Mouse (Mus musculus) kidney, embryonic 16.5 days (tissue): ENCODE results near the gene Unc13b. TPM values are rescaled to one million over a fixed set of nuclear protein-coding genes. Genes with fewer than 3 reads are reported as not detected.
A peak's percentile ranks its signal among the peaks of the same experiment; 100 is the strongest.

Source experiments
- ATAC-seq: fragments of 200-750 bp; cut with Nextera tagmentation; 2 replicates; pipeline ENCODE4 v1.8.0; 2017; ENCODE audit warnings: moderate TSS enrichment; ENCODE audit not compliant: low FRiP score, low TSS enrichment
- H3K27ac ChIP-seq: fragments of 300-500 bp; sonication (generic); 2 replicates; pipeline ENCODE4 v1.5.1; 2014; ENCODE audit warnings: low read length
- H3K27me3 ChIP-seq: fragments of 300-500 bp; sonication (generic); 2 replicates; pipeline ENCODE4 v1.6.1; 2014; ENCODE audit warnings: low read length, control low read depth, mixed read lengths; ENCODE audit not compliant: insufficient read depth
- H3K36me3 ChIP-seq: fragments of 300-500 bp; sonication (generic); 2 replicates; pipeline ENCODE4 v1.6.1; 2014; ENCODE audit warnings: low read length, control low read depth, mixed read lengths; ENCODE audit not compliant: insufficient read depth
- H3K4me1 ChIP-seq: fragments of 300-500 bp; sonication (generic); 2 replicates; pipeline ENCODE4 v1.6.1; 2014; ENCODE audit warnings: low read length, control low read depth, mixed read lengths; ENCODE audit not compliant: insufficient read depth
- H3K4me2 ChIP-seq: fragments of 300-500 bp; sonication (generic); replicated peaks from 2 replicates; pipeline ENCODE4 v1.6.1; 2014; ENCODE audit warnings: low read depth, low read length
- H3K4me3 ChIP-seq: fragments of 300-500 bp; sonication (generic); 2 replicates; pipeline ENCODE4 v1.5.1; 2014; ENCODE audit warnings: mild to moderate bottlenecking, low read length
- H3K9ac ChIP-seq: fragments of 300-500 bp; sonication (generic); replicated peaks from 2 replicates; pipeline ENCODE4 v1.6.1; 2014; ENCODE audit warnings: low read length
- H3K9me3 ChIP-seq: fragments of 300-500 bp; sonication (generic); 2 replicates; pipeline ENCODE4 v1.6.1; 2016; ENCODE audit warnings: low read length, control low read depth
- WGBS: fragments of 180-500 bp; shearing (Covaris S2); extraction: QIAGEN DNeasy Blood & Tissue Kit; methylation state at CpG from one replicate; pipeline ENCODE4 v1.1.7; 2014; 5-methylcytosine and 5-hydroxymethylcytosine counted together
- polyA plus RNA-seq: library from polyadenylated mRNA; unstranded; fragments of >200 nt; fragmentation: Nextera tagmentation; extraction: Ambion mirVana; gene quantifications from 2 replicates; pipeline ENCODE4 v1.2.1, GENCODE M21; 2015

Unc13b gene
- polyA plus RNA-seq, 1 experiment from 2014 or later, result 6.8 TPM

DNA sequence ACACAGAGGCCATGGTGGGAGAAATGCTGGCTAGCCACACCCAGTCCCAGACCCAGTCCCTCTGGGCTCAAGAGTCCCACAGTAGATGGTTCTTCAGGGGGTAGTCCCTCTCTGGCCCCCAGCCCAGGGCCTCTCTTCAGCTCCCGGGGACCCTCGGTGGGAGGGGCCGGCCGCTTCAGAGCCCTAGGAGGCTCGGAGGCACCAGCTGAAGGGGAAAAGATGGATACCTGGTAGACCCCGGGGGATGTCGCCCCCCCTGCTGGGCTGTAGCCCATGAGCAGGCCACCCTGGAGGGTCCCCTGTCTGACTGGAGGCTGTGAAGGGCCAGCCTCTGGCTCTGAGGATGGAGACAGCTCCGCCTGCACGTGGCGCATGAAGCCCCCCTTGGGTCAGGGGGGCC lies 22.4 kb upstream of the Unc13b start:
- Histone ChIP-seq H3K9me3 (no peaks in the 10 kb centered on the region), H3K27ac (no peak overlapping the region), H3K4me1 (peaks cover 26% of the 10 kb centered on the region), H3K36me3 (peaks cover 18% of the 10 kb centered on the region), H3K9ac (no peak overlapping the region), H3K4me2 (no peak overlapping the region), H3K4me3 (no peak overlapping the region), H3K27me3 (no peaks in the 10 kb centered on the region)
- no peak for ATAC-seq
- WGBS, result 88% methylated on average over 10 of the region's 10 CpGs

DNA sequence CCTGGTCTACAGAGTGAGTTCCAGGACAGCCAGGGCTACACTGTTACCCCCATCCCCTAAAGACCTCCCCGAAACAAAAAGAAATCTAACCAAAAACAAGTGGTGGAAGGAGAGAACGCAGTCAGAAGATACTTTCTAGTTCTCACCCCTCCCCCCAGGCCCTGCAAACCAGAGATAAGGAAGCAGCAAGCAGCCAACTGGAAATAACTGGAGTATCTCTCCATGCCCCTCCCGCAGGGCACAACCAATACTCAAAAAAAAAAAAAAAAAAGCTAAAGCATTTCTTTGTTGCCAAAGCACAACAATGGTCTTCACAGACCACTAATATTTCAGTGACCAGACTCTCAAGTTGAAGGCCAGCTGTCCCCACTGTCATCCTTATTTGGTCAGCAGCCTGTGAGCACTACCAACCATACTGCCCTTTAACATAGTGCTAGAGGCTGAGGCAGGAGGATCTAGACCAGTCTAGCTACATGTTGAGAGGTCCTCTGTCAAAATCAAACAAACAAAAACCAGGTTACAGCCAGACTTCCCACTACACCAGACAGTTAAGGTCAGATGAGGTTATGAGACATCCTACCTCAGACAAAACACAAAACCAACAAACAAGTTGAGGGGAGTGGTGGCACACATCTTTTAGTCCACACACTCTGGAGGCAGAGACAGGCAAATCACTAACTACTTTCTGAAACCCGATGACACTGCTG lies 20.7 kb upstream of the Unc13b start:
- Histone ChIP-seq H3K4me2 (no peak overlapping the region; the same call in 1 of the 2 replicates), H3K9me3 (no peaks in the 10 kb centered on the region), H3K27ac (no peak overlapping the region), H3K36me3 (peaks cover 18% of the 10 kb centered on the region), H3K27me3 (no peaks in the 10 kb centered on the region), H3K9ac (no peak overlapping the region), H3K4me3 (no peak overlapping the region), H3K4me1 (peaks cover 20% of the 10 kb centered on the region)
- ATAC-seq, result no peak
- WGBS, result 68% methylated on average over 4 of the region's 4 CpGs

- H3K36me3 ChIP-seq, result peaks cover 17% of the 10 kb centered on the region
- H3K27ac ChIP-seq, result no peak overlapping the region
Observed at GRCm38 (mm10) chr4:43038567-43039495, 19.9 kb upstream of the Unc13b start.

GRCm38 (mm10) chr4:43039609-43040008 lies 19.1 kb upstream of the Unc13b start:
- Histone ChIP-seq H3K36me3 (peaks cover 9% of the 10 kb centered on the region; the same call in 1 of the 2 replicates), H3K4me2 (peak overlapping the region; percentile 86), H3K4me3 (peak overlapping the region; percentile 77), H3K9ac (peak overlapping the region; percentile 84), H3K27me3 (no peaks in the 10 kb centered on the region), H3K27ac (peak overlapping the region; percentile 69), H3K9me3 (no peaks in the 10 kb centered on the region), H3K4me1 (peaks cover 34% of the 10 kb centered on the region)
- ATAC-seq, result peak; percentile 44
- 2% methylated on average over 11 of the region's 11 CpGs for WGBS

More at GRCm38 (mm10) chr4:43038567-43039495, 19.9 kb upstream of the Unc13b start:
- peak overlapping the region; percentile 86 for H3K4me2 ChIP-seq
- H3K4me1 ChIP-seq, result peaks cover 26% of the 10 kb centered on the region
- peak overlapping the region; percentile 84 for H3K9ac ChIP-seq
- WGBS, result 49% methylated on average over 15 of the region's 15 CpGs
- no peaks in the 10 kb centered on the region for H3K27me3 ChIP-seq
- H3K4me3 ChIP-seq, result peak overlapping the region; percentile 77
- no peak for ATAC-seq
- no peaks in the 10 kb centered on the region for H3K9me3 ChIP-seq

DNA sequence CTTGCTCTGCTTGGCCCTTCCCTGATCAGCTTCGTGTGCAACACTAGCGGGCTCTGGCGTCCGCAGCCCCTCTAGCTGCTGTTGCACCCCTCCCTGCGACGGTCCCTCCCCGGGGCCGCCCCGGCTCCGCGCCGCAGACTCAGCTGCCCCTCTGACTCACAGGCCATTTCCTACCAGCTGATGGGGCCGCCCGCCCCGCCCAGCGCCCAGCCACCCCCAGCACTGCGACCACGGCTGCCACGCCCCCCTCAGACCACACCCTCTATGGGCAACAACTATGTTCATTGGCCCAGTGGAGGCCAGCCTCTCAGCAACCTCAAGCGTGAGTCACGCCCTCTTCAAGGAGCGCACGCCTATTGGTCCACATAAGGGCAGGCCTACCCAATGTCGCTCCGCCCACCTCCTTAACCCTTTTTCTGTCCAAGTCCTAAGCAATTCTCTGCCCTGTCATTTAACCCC lies 18.6 kb upstream of the Unc13b start:
- Histone ChIP-seq H3K4me2 (peak overlapping the region; percentile 86), H3K27me3 (no peaks in the 10 kb centered on the region), H3K27ac (peak overlapping the region; percentile 69), H3K9ac (peak overlapping the region; percentile 84), H3K36me3 (peaks cover 9% of the 10 kb centered on the region; the same call in 1 of the 2 replicates), H3K4me3 (peak overlapping the region; percentile 77), H3K4me1 (peaks cover 39% of the 10 kb centered on the region), H3K9me3 (no peaks in the 10 kb centered on the region)
- peak; percentile 98 for ATAC-seq
- under 1% methylated on average over 25 of the region's 25 CpGs for WGBS

DNA sequence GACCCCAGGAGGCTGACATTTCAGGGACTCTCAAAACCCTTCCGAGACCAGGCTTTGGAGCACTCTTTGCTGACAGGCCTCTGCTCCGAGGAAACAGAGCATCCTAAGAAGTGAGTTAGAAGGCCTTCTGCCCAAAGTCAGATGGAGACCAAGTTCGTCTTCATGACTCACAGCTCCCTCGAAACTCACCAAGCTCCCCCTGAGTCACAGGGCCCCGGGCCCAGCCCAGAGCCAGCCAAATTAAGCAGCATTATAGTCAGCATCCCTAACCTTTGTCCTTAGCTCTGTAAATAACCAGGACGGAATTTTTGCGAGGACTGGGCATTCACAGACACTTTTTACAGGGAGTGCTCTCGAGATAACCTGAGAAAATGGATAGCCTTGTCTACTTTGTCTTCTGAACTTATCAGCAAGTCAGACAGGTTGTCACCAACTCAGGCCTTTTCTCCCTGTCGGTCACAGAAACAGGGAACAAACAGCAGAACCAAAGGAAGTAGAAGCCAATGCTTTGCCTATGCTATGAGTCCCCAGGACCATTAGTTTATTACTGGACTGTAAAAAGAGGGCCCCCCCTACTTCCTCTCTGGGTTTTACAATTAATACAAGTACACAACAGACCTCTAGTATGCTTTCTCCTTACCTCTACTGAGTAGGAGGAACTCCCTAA lies 17.7 kb upstream of the Unc13b start:
- no peak for ATAC-seq
- H3K9me3 ChIP-seq, result no peaks in the 10 kb centered on the region
- peak overlapping the region; percentile 4; the same call in 1 of the 2 replicates for H3K27ac ChIP-seq
- H3K36me3 ChIP-seq, result peaks cover 5% of the 10 kb centered on the region; the same call in 1 of the 2 replicates
- H3K4me3 ChIP-seq, result no peak overlapping the region
- H3K9ac ChIP-seq, result no peak overlapping the region
- peaks cover 41% of the 10 kb centered on the region for H3K4me1 ChIP-seq
- WGBS, result 71% methylated on average over 9 of the region's 9 CpGs
- H3K27me3 ChIP-seq, result no peaks in the 10 kb centered on the region
- H3K4me2 ChIP-seq, result no peak overlapping the region

DNA sequence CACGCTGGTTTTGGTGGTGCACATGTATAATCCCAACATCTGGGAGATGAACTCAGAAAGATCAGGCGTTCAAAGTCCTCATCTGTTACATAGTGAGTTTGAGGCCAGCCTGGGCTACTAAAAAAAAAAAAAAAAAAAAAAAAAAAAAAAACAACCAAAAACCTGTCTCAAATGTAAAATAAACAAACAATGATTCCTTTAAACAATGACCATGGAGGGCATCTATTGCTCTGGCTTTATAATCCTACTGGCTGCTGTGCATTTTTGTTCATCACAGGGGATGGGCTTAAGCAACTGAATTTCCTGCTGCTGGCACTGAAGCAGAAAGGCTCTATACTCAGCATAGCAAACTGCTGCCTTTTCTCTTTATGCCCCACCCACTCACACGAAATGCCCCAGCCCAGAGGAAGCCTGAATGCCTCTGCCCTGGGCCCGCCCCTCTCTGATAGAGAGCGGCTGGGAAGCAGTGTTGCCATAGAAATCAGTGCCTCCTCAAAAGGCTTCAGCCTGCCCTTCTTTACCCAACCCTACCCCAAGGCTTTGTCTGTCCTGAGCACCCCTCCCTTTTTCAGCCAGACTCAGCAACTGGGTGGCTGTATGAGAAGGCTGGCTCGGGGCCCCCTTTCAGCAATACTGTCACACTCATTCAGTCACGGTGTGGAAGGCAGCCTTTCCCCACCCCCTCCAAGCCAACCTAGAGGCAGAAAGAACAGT lies 15.0 kb upstream of the Unc13b start:
- no peak overlapping the region; the same call in 1 of the 2 replicates for H3K4me3 ChIP-seq
- H3K27ac ChIP-seq, result peak overlapping the region; percentile 59
- H3K36me3 ChIP-seq, result no peaks in the 10 kb centered on the region
- H3K27me3 ChIP-seq, result no peaks in the 10 kb centered on the region
- 19% methylated on average over 7 of the region's 7 CpGs for WGBS
- peak overlapping the region; percentile 87 for H3K4me2 ChIP-seq
- H3K9me3 ChIP-seq, result no peaks in the 10 kb centered on the region
- no peak overlapping the region; the same call in 1 of the 2 replicates for H3K9ac ChIP-seq
- H3K4me1 ChIP-seq, result peaks cover 34% of the 10 kb centered on the region
- 0 out of 2 replicates have a peak, but pooled peaks have one; percentile 7 for ATAC-seq

DNA sequence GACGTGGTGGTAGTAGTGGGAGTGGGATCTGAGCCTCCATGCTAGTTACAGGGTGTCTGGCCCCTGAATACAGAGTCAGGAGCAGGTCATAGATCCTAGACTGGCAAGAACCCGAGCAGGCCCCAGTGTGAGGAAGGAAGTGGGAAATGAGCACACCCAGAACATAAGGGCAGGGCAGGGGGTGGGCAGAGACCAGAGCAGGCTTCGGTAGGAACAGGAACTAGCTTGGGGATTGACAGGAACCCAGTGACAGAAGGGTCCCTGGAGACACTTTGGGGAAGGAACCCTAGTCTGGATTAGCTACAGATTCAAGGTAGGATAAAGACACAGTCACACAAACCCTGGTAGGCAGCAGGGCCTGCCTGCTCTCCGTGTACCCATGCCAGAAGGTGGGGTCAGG lies 14.1 kb upstream of the Unc13b start:
- H3K36me3 ChIP-seq, result no peaks in the 10 kb centered on the region
- H3K27me3 ChIP-seq, result no peaks in the 10 kb centered on the region
- no peak for ATAC-seq
- peak overlapping the region; percentile 59 for H3K27ac ChIP-seq
- peak overlapping the region; percentile 73 for H3K4me3 ChIP-seq
- H3K4me1 ChIP-seq, result peaks cover 27% of the 10 kb centered on the region
- 25% methylated on average over 4 of the region's 4 CpGs for WGBS
- H3K9ac ChIP-seq, result peak overlapping the region; percentile 69
- H3K4me2 ChIP-seq, result peak overlapping the region; percentile 87
- no peaks in the 10 kb centered on the region for H3K9me3 ChIP-seq

GRCm38 (mm10) chr4:43045285-43045658 lies 13.5 kb upstream of the Unc13b start:
- Histone ChIP-seq H3K27ac (peak overlapping the region; percentile 59), H3K9me3 (no peaks in the 10 kb centered on the region), H3K4me2 (peak overlapping the region; percentile 87), H3K4me1 (peaks cover 27% of the 10 kb centered on the region), H3K36me3 (no peaks in the 10 kb centered on the region), H3K4me3 (peak overlapping the region; percentile 73), H3K27me3 (no peaks in the 10 kb centered on the region), H3K9ac (peak overlapping the region; percentile 69)
- peak; percentile 9 for ATAC-seq
- 3% methylated on average over 13 of the region's 13 CpGs for WGBS
